Mouse (Mus musculus) right cerebral cortex, postnatal 14 days (tissue): ENCODE measurements around the gene Enah.

Experiments
- DNase-seq: peaks from one replicate; pipeline ENCODE4 v3.0.0; 2022

The Enah gene

GRCm38 (mm10) chr1:182027426-182027979, 7.7 kb upstream of the Enah start:
- no peak for DNase-seq

- DNase-seq: no peak
Measured at GRCm38 (mm10) chr1:182026821-182027220, 7.0 kb upstream of the Enah start.

- no peak for DNase-seq
Measured at GRCm38 (mm10) chr1:182026120-182026519, 6.3 kb upstream of the Enah start.

- no peak for DNase-seq
Measured at GRCm38 (mm10) chr1:182021691-182022299, 2.0 kb upstream of the Enah start.

- DNase-seq: no peak
Measured at GRCm38 (mm10) chr1:182020831-182021460, 1.2 kb upstream of the Enah start.

- DNase-seq: peak; percentile 36
Measured at GRCm38 (mm10) chr1:182019266-182019925, 394 bp downstream of the Enah start.

GRCm38 (mm10) chr1:182018397-182019265, 1.2 kb downstream of the Enah start:
- DNase-seq: peak; percentile 38

GRCm38 (mm10) chr1:182005831-182006230, 14.0 kb downstream of the Enah start:
- no peak for DNase-seq

GRCm38 (mm10) chr1:181998673-181999072, 21.1 kb downstream of the Enah start:
- DNase-seq: no peak

GRCm38 (mm10) chr1:181997791-181998190, 22.0 kb downstream of the Enah start:
- no peak for DNase-seq

- DNase-seq: no peak
Measured at GRCm38 (mm10) chr1:181993597-181993996, 26.2 kb downstream of the Enah start.

GRCm38 (mm10) chr1:181988367-181988766, 31.4 kb downstream of the Enah start:
- DNase-seq: no peak

- DNase-seq: no peak
Measured at GRCm38 (mm10) chr1:181987226-181987625, 32.6 kb downstream of the Enah start.

GRCm38 (mm10) chr1:181985880-181986279, 33.9 kb downstream of the Enah start:
- DNase-seq: no peak

- no peak for DNase-seq
Measured at GRCm38 (mm10) chr1:181984811-181985210, 35.0 kb downstream of the Enah start.

- DNase-seq: no peak
Measured at GRCm38 (mm10) chr1:181980017-181980719, 39.6 kb downstream of the Enah start.

GRCm38 (mm10) chr1:181975510-181975909, 44.3 kb downstream of the Enah start:
- no peak for DNase-seq

GRCm38 (mm10) chr1:181974897-181975296, 44.9 kb downstream of the Enah start:
- no peak for DNase-seq

GRCm38 (mm10) chr1:181965277-181965676, 54.5 kb downstream of the Enah start:
- DNase-seq: no peak

- no peak for DNase-seq
Measured at GRCm38 (mm10) chr1:181963827-181964226, 56.0 kb downstream of the Enah start.

GRCm38 (mm10) chr1:181963351-181963750, 56.4 kb downstream of the Enah start:
- DNase-seq: no peak

GRCm38 (mm10) chr1:181960383-181960782, 59.4 kb downstream of the Enah start:
- DNase-seq: no peak
